Mouse (Mus musculus) liver, embryonic 16.5 days (tissue): ENCODE results near the gene Gm28845. TPM values are rescaled to one million over a fixed set of nuclear protein-coding genes. Genes with fewer than 3 reads are reported as not detected.

Source experiments
- ATAC-seq: fragments of 200-750 bp; cut with Nextera tagmentation; 2 replicates; pipeline ENCODE4 v1.8.0; 2017; ENCODE audit warnings: low read depth, mild to moderate bottlenecking, moderate number of reproducible peaks, moderate library complexity
- H3K27ac ChIP-seq: fragments of 300-500 bp; sonication (generic); 2 replicates; pipeline ENCODE4 v1.5.1; 2014; ENCODE audit warnings: mild to moderate bottlenecking, low read length
- H3K27me3 ChIP-seq: fragments of 300-500 bp; sonication (generic); 2 replicates; pipeline ENCODE4 v1.6.1; 2014; ENCODE audit warnings: low read depth, low read length, mixed read lengths; ENCODE audit not compliant: control insufficient read depth, insufficient read depth
- H3K36me3 ChIP-seq: fragments of 300-500 bp; sonication (generic); 2 replicates; pipeline ENCODE4 v1.6.1; 2014; ENCODE audit warnings: mild to moderate bottlenecking; ENCODE audit not compliant: control insufficient read depth, insufficient read depth
- H3K4me1 ChIP-seq: fragments of 300-500 bp; sonication (generic); 2 replicates; pipeline ENCODE4 v1.6.1; 2014; ENCODE audit warnings: low read depth, low read length, mixed read lengths; ENCODE audit not compliant: control insufficient read depth
- H3K4me2 ChIP-seq: fragments of 300-500 bp; sonication (generic); 2 replicates; pipeline ENCODE4 v1.6.1; 2014; ENCODE audit warnings: low read depth, low read length, mixed read lengths
- H3K4me3 ChIP-seq: fragments of 300-500 bp; sonication (generic); 2 replicates; pipeline ENCODE4 v1.5.1; 2014; ENCODE audit warnings: low read depth, mild to moderate bottlenecking, low read length
- H3K9ac ChIP-seq: fragments of 300-500 bp; sonication (generic); 2 replicates; pipeline ENCODE4 v1.6.1; 2014; ENCODE audit warnings: low read depth, low read length
- H3K9me3 ChIP-seq: fragments of 300-500 bp; sonication (generic); replicated peaks from 2 replicates; pipeline ENCODE4 v1.6.1; 2016; ENCODE audit warnings: low read length; ENCODE audit not compliant: control insufficient read depth
- WGBS: fragments of 180-500 bp; shearing (Covaris S2); extraction: QIAGEN DNeasy Blood & Tissue Kit; methylation state at CpG from one replicate; pipeline ENCODE4 v1.1.7; 2014; ENCODE audit not compliant: insufficient replicate concordance; 5-methylcytosine and 5-hydroxymethylcytosine counted together
- polyA plus RNA-seq: library from polyadenylated mRNA; unstranded; fragments of >200 nt; fragmentation: Nextera tagmentation; extraction: Ambion mirVana; gene quantifications from 2 replicates; pipeline ENCODE4 v1.2.1, GENCODE M21; 2015

Gm28845 gene
- polyA plus RNA-seq, 1 experiment from 2014 or later: not detected

GRCm38 (mm10) chr1:65112031-65112806, 7.1 kb downstream of the Gm28845 start:
- Histone ChIP-seq H3K36me3 (no peaks in the 10 kb centered on the region), H3K27me3 (no peaks in the 10 kb centered on the region), H3K4me2 (peak overlapping the region; percentile 55), H3K27ac (peak overlapping the region; percentile 65), H3K9me3 (no peaks in the 10 kb centered on the region), H3K9ac (no peak overlapping the region), H3K4me1 (no peaks in the 10 kb centered on the region; the same call in 1 of the 2 replicates), H3K4me3 (peak overlapping the region; percentile 8; the same call in 1 of the 2 replicates)
- ATAC-seq: peak; percentile 43
- 9% methylated on average over 8 of the region's 8 CpGs for WGBS

GRCm38 (mm10) chr1:65109756-65110435, 9.5 kb downstream of the Gm28845 start:
- Histone ChIP-seq H3K4me2 (no peak overlapping the region), H3K27ac (no peak overlapping the region), H3K4me1 (no peaks in the 10 kb centered on the region; the same call in 1 of the 2 replicates), H3K4me3 (no peak overlapping the region), H3K9ac (no peak overlapping the region), H3K27me3 (no peaks in the 10 kb centered on the region), H3K36me3 (no peaks in the 10 kb centered on the region), H3K9me3 (no peaks in the 10 kb centered on the region)
- WGBS: 66% methylated on average over 25 of the region's 25 CpGs
- no peak for ATAC-seq

- Histone ChIP-seq H3K9me3 (no peaks in the 10 kb centered on the region), H3K36me3 (no peaks in the 10 kb centered on the region), H3K9ac (no peak overlapping the region), H3K4me2 (no peak overlapping the region), H3K27me3 (no peaks in the 10 kb centered on the region), H3K27ac (no peak overlapping the region), H3K4me3 (no peak overlapping the region), H3K4me1 (no peaks in the 10 kb centered on the region; the same call in 1 of the 2 replicates)
- WGBS: 48% methylated on average over 8 of the region's 8 CpGs
- ATAC-seq: no peak
These were observed 10.2 kb downstream of the Gm28845 start for GRCm38 (mm10) chr1:65109196-65109595.

GRCm38 (mm10) chr1:65107654-65108279, 11.6 kb downstream of the Gm28845 start:
- Histone ChIP-seq H3K36me3 (no peaks in the 10 kb centered on the region), H3K9me3 (no peaks in the 10 kb centered on the region), H3K27ac (no peak overlapping the region), H3K4me3 (no peak overlapping the region), H3K4me2 (no peak overlapping the region), H3K9ac (no peak overlapping the region), H3K27me3 (no peaks in the 10 kb centered on the region), H3K4me1 (no peaks in the 10 kb centered on the region; the same call in 1 of the 2 replicates)
- WGBS: 66% methylated on average over 10 of the region's 10 CpGs
- ATAC-seq: no peak

- 81% methylated on average over 11 of the region's 11 CpGs for WGBS
- H3K9me3 ChIP-seq: no peaks in the 10 kb centered on the region
- no peaks in the 10 kb centered on the region for H3K36me3 ChIP-seq
- H3K4me2 ChIP-seq: no peak within 1 kb of the TSS
- no peaks in the 10 kb centered on the region for H3K4me1 ChIP-seq
- H3K27ac ChIP-seq: no peak within 1 kb of the TSS
- no peaks in the 10 kb centered on the region for H3K27me3 ChIP-seq
- no peak for ATAC-seq
- no peak within 1 kb of the TSS for H3K9ac ChIP-seq
- H3K4me3 ChIP-seq: no peak within 1 kb of the TSS
These were observed 16.1 kb downstream of the Gm28845 start, which contains the start of gene Cryga for GRCm38 (mm10) chr1:65103273-65103672. TSS of gene Cryga (minus strand) at chr1:65103373.

GRCm38 (mm10) chr1:65096953-65097352, 22.4 kb downstream of the Gm28845 start:
- no peak overlapping the region for H3K4me2 ChIP-seq

GRCm38 (mm10) chr1:65091566-65091965, 27.8 kb downstream of the Gm28845 start:
- ATAC-seq: no peak
- Histone ChIP-seq H3K4me3 (no peak overlapping the region), H3K4me1 (no peaks in the 10 kb centered on the region), H3K27ac (no peak overlapping the region), H3K9ac (no peak overlapping the region), H3K27me3 (no peaks in the 10 kb centered on the region), H3K4me2 (no peak overlapping the region), H3K9me3 (no peaks in the 10 kb centered on the region), H3K36me3 (no peaks in the 10 kb centered on the region)
- WGBS: 71% methylated on average over 3 of the region's 3 CpGs

More at GRCm38 (mm10) chr1:65096953-65097352, 22.4 kb downstream of the Gm28845 start:
- Histone ChIP-seq H3K4me3 (no peak overlapping the region), H3K9ac (no peak overlapping the region), H3K9me3 (no peaks in the 10 kb centered on the region), H3K36me3 (no peaks in the 10 kb centered on the region), H3K27ac (no peak overlapping the region), H3K27me3 (no peaks in the 10 kb centered on the region), H3K4me1 (no peaks in the 10 kb centered on the region)
- 59% methylated on average over 3 of the region's 3 CpGs for WGBS
- ATAC-seq: no peak

- peak; percentile 66 for ATAC-seq
- no peaks in the 10 kb centered on the region for H3K9me3 ChIP-seq
- H3K9ac ChIP-seq: no peak overlapping the region
- no peak overlapping the region for H3K4me3 ChIP-seq
- no peaks in the 10 kb centered on the region for H3K4me1 ChIP-seq
- H3K4me2 ChIP-seq: no peak overlapping the region
- H3K27ac ChIP-seq: no peak overlapping the region
- H3K27me3 ChIP-seq: no peaks in the 10 kb centered on the region
- no peaks in the 10 kb centered on the region for H3K36me3 ChIP-seq
- 2% methylated on average over 2 of the region's 2 CpGs for WGBS
These were observed 29.0 kb downstream of the Gm28845 start for GRCm38 (mm10) chr1:65090370-65090769.
